Comparison of ENCODE assay signal across 22 mouse cellular contexts in genomic region chr1:180247901-180248300, GRCm38 (mm10). TPM values are rescaled to one million over a fixed set of nuclear protein-coding genes. Genes with fewer than 3 reads are reported as not detected.
DNase-seq lines count a peak whose midpoint lies in the region; ATAC-seq and TF ChIP-seq lines count a peak whose summit lies in the region.
"Had no signal": no experiment of that assay in that cellular context is flagged by ENCODE, and none has a peak within 500 bp of the region (broad histone marks: within the 10 kb centered on the region; RNA-seq: fewer than 3 reads in every experiment).

No protein-coding gene starts in this region.

- H3K4me2 ChIP-seq in heart, embryonic 11.5 days, result peak overlapping the region; percentile 11; the same call in 1 of the 2 replicates
- peak overlapping the region; percentile 51 for H3K4me2 ChIP-seq in liver, embryonic 14.5 days (ENCODE audit: low read depth)
- H3K4me2 ChIP-seq: embryonic facial prominence, embryonic 13.5 days had no signal

- no peaks in the 10 kb centered on the region for H3K27me3 ChIP-seq in heart, embryonic 11.5 days (ENCODE audit: control insufficient read depth, insufficient read depth, low read length)
- no peaks in the 10 kb centered on the region for H3K27me3 ChIP-seq in liver, embryonic 14.5 days (ENCODE audit: control insufficient read depth, insufficient read depth, low read length)
- H3K27me3 ChIP-seq: CH12.LX; embryonic facial prominence, embryonic 13.5 days had no signal

- no peak for DNase-seq in heart, adult 8-10 months (ENCODE audit: low spot score)
- peak; percentile 55 for DNase-seq in CD4-positive helper T cell, adult 2 months (ENCODE audit: low read depth, low spot score)
- no peak for DNase-seq in liver, embryonic 14.5 days (ENCODE audit: low read depth in 3 of 3, low spot score in 3 of 3)
- no peak for DNase-seq in cerebellum, postnatal 25 days
- DNase-seq in adrenal gland, postnatal 14 days, result no peak
- DNase-seq in gastrocnemius, postnatal 36 days, result no peak
- DNase-seq: adrenal gland, adult 2 months; cerebellum, adult 9-10 months; gastrocnemius, adult 2 months; heart, adult 2 months; kidney, adult 9 months; kidney, postnatal 36 days; left cerebral cortex, postnatal 4 days; lung, adult 18-20 months; thymus, postnatal 14 days had no signal

- no peak overlapping the region for H3K9ac ChIP-seq in heart, embryonic 11.5 days (ENCODE audit: low read depth, low read length)
- H3K9ac ChIP-seq in liver, embryonic 14.5 days (replicated peaks), result no peak overlapping the region; the same call in 1 of the 2 replicates
- H3K9ac ChIP-seq: embryonic facial prominence, embryonic 13.5 days had no signal

- H3K36me3 ChIP-seq in heart, embryonic 11.5 days (ENCODE audit: control insufficient read depth, insufficient read depth, low read length), result no peaks in the 10 kb centered on the region
- peaks cover 2% of the 10 kb centered on the region for H3K36me3 ChIP-seq in liver, embryonic 14.5 days (replicated peaks; ENCODE audit: control insufficient read depth, insufficient read depth, low read depth)
- H3K36me3 ChIP-seq: embryonic facial prominence, embryonic 13.5 days; forebrain, embryonic 10.5 days had no signal

- TF ChIP-seq EP300 in liver, embryonic 14.5 days (IDR thresholded peaks at IDR 0.05; ENCODE audit: low read depth), result no peak

- peaks cover 37% of the 10 kb centered on the region for H3K4me1 ChIP-seq in heart, embryonic 11.5 days (ENCODE audit: control insufficient read depth, insufficient read depth, low read length)
- peaks cover 38 to 41% of the 10 kb centered on the region in 2 experiments for H3K4me1 ChIP-seq in liver, embryonic 14.5 days (replicated peaks; ENCODE audit: control insufficient read depth in 2 of 2, insufficient read depth in 2 of 2, low read length in 1 of 2)

- H3K4me3 ChIP-seq in heart, embryonic 11.5 days (ENCODE audit: low read depth, low read length), result no peak overlapping the region
- H3K4me3 ChIP-seq in liver, embryonic 14.5 days (ENCODE audit: insufficient read depth in 1 of 2, low read depth in 2 of 2, low read length in 2 of 2), result no peak overlapping the region
- H3K4me3 ChIP-seq: embryonic facial prominence, embryonic 13.5 days; forebrain, embryonic 10.5 days; gastrocnemius, adult 2 months; heart, adult 2 months; midbrain, embryonic 10.5 days had no signal

- intact Hi-C loops in gastrocnemius, postnatal 36 days (cut with DNase I), result no loop called here

- no peak for TF ChIP-seq CTCF in liver, embryonic 14.5 days (IDR thresholded peaks at IDR 0.05; ENCODE audit: low read depth)

- no peaks in the 10 kb centered on the region for H3K9me3 ChIP-seq in heart, embryonic 11.5 days (replicated peaks; ENCODE audit: control insufficient read depth, low read length)
- H3K9me3 ChIP-seq in liver, embryonic 14.5 days (ENCODE audit: control insufficient read depth, low read length), result no peaks in the 10 kb centered on the region
- H3K9me3 ChIP-seq: embryonic facial prominence, embryonic 13.5 days had no signal

- peak overlapping the region; percentile 22; the same call in 1 of the 2 replicates for H3K27ac ChIP-seq in heart, embryonic 11.5 days (ENCODE audit: low read depth, low read length)
- H3K27ac ChIP-seq in liver, embryonic 14.5 days, result no peak overlapping the region
- H3K27ac ChIP-seq: embryonic facial prominence, embryonic 13.5 days; forebrain, embryonic 10.5 days; gastrocnemius, adult 2 months; heart, adult 2 months; midbrain, embryonic 10.5 days had no signal

- ATAC-seq in heart, embryonic 11.5 days (replicated peaks; ENCODE audit: insufficient number of reproducible peaks, low FRiP score, low TSS enrichment), result no peak
- 0 out of 2 replicates have a peak, but pooled peaks have one; percentile 31 for ATAC-seq in erythroid progenitor cell, adult 5-6 weeks (replicated peaks; ENCODE audit: low FRiP score, poor library complexity, severe bottlenecking)
- ATAC-seq in liver, embryonic 14.5 days (ENCODE audit: insufficient read depth), result peak; percentile 65
- ATAC-seq: inflammation-experienced regulatory T-cells, adult 6 months had no signal

- 39% methylated on average over 7 of the region's 7 CpGs for WGBS in heart, embryonic 11.5 days (ENCODE audit: insufficient replicate concordance)
- 10% methylated on average over 7 of the region's 7 CpGs for whole genome bisulfite sequencing in liver, embryonic 14.5 days (ENCODE audit: insufficient replicate concordance)

RNA-seq across cellular contexts. Expression of gene Psen2, which starts 15.3 kb away (rescaled TPM):
- polyA plus RNA-seq in heart, embryonic 11.5 days (2014; fragmentation: Nextera tagmentation; extraction: Ambion mirVana), result 14.7 and 17.3 TPM in 2 replicates
- 10 to 100 TPM; 14.7 to 16.0 (median 15.3) TPM for total RNA-seq in heart, adult 8-10 months (2022)
- total RNA-seq in erythroid progenitor cell, adult 5-6 weeks (2015; ENCODE audit: low replicate concordance), result 4.2 and 12.6 TPM in 2 replicates
- total RNA-seq in erythroid progenitor cell, adult 5-6 weeks (2017; ENCODE audit: low replicate concordance), result 5.9 and 7.3 TPM in 2 replicates
- polyA plus RNA-seq in liver, embryonic 14.5 days (2012; rRNA removed), result 15.9 and 18.2 TPM in 2 replicates
- 19.9 and 21.7 TPM in 2 replicates for polyA plus RNA-seq in liver, embryonic 14.5 days (2014; fragmentation: Nextera tagmentation; extraction: Ambion mirVana)
- 26.6 and 30.4 TPM in 2 replicates for total RNA-seq in adrenal gland, postnatal 14 days (2021)
- total RNA-seq in gastrocnemius, postnatal 36 days (2021), result 1 to 10 TPM; 7.9 to 8.0 TPM

RNA-seq across cellular contexts. Expression of gene Coq8a, which starts 48.5 kb away (rescaled TPM):
- 8.6 and 10.8 TPM in 2 replicates for polyA plus RNA-seq in heart, embryonic 11.5 days (2014; fragmentation: Nextera tagmentation; extraction: Ambion mirVana)
- total RNA-seq in heart, adult 8-10 months (2022), result 1,000 to 10,000 TPM in 1 of 4 experiments, 100 to 1,000 TPM in 3; 923 to 1,131 (median 957) TPM
- total RNA-seq in erythroid progenitor cell, adult 5-6 weeks (2015; ENCODE audit: low replicate concordance), result 1.7 TPM in 1 of 2 replicates, not detected in the other
- 0.90 TPM in 1 of 2 replicates, not detected in the other for total RNA-seq in erythroid progenitor cell, adult 5-6 weeks (2017; ENCODE audit: low replicate concordance)
- 3.8 and 4.1 TPM in 2 replicates for polyA plus RNA-seq in liver, embryonic 14.5 days (2012; rRNA removed)
- 14.3 and 16.2 TPM in 2 replicates for polyA plus RNA-seq in liver, embryonic 14.5 days (2014; fragmentation: Nextera tagmentation; extraction: Ambion mirVana)
- 830 and 1,043 TPM in 2 replicates for total RNA-seq in adrenal gland, postnatal 14 days (2021)
- 1,000 to 10,000 TPM in 1 of 2 experiments, 100 to 1,000 TPM in 1; 793 to 1,026 TPM for total RNA-seq in gastrocnemius, postnatal 36 days (2021)

Comparison
In these comparisons a context has a peak if more than half of its experiments do, and no peak if none do; other contexts are left out.
1. RNA of gene Coq8a, which starts 48.5 kb away (total RNA-seq): 793 to 1,026 TPM in gastrocnemius, postnatal 36 days, 923 to 1,131 TPM in heart, adult 8-10 months and 830 to 1,043 TPM in adrenal gland, postnatal 14 days; 0.90 to 1.7 TPM in erythroid progenitor cell, adult 5-6 weeks; every median in the first group is over 100 times any median in the second.